Mouse (Mus musculus) megakaryocyte, embryonic 14.5 days (primary cell): ENCODE data around the gene Sez6l. TPM values are rescaled to one million over a fixed set of nuclear protein-coding genes. Genes with fewer than 3 reads are reported as not detected.
"Not testable (repeated sequence)": the region's sequence is repeated elsewhere in the genome, so short reads cannot be mapped to it uniquely, and the experiment has no call there.

Experiments
- H3K27me3 ChIP-seq: replicated peaks from 2 replicates; pipeline ENCODE3; 2012; ENCODE audit warnings: inconsistent platforms
- H3K36me3 ChIP-seq: replicated peaks from 2 replicates; pipeline ENCODE3; 2012; ENCODE audit warnings: low read length, inconsistent platforms, mixed read lengths
- H3K4me1 ChIP-seq: 2 replicates; pipeline ENCODE4 v1.6.1; 2012; ENCODE audit warnings: inconsistent platforms
- H3K4me3 ChIP-seq: replicated peaks from 2 replicates; pipeline ENCODE3; 2012; ENCODE audit warnings: moderate library complexity, mild to moderate bottlenecking, inconsistent platforms
- H3K9me3 ChIP-seq: 2 replicates; pipeline ENCODE4 v1.6.1; 2012; ENCODE audit warnings: inconsistent platforms
- FLI1 ChIP-seq: IDR thresholded peaks from 2 replicates; pipeline ENCODE4 v1.6.1; 2012; ENCODE audit warnings: low read length, inconsistent platforms, mixed read lengths
- GATA1 ChIP-seq: IDR thresholded peaks from 3 replicates; pipeline ENCODE4 v1.6.1; 2012; ENCODE audit warnings: mixed read lengths, low read length, inconsistent platforms, borderline replicate concordance
- polyA plus RNA-seq: library from polyadenylated mRNA; stranded (reverse); fragments of >175 nt; gene quantifications from 2 replicates; pipeline ENCODE4 v1.2.3, GENCODE M21; 2012; ENCODE audit warnings: low replicate concordance; ENCODE audit not compliant: insufficient read depth

The Sez6l gene
- polyA plus RNA-seq, 1 experiment = not detected

GRCm38 (mm10) chr5:112419535-112419934, 157.4 kb downstream of the Sez6l start:
- H3K36me3 ChIP-seq = no peaks in the 10 kb centered on the region
- peaks cover 10% of the 10 kb centered on the region; the same call in 1 of the 2 replicates for H3K9me3 ChIP-seq
- no peak for TF ChIP-seq GATA1
- no peak for TF ChIP-seq FLI1
- H3K4me3 ChIP-seq = no peak overlapping the region
- H3K27me3 ChIP-seq = peaks cover 74% of the 10 kb centered on the region
- H3K4me1 ChIP-seq = peaks cover 3% of the 10 kb centered on the region; the same call in 1 of the 2 replicates

- TF ChIP-seq GATA1 (no peak), FLI1 (no peak)
- H3K4me3 ChIP-seq = no peak overlapping the region
- peaks cover 23% of the 10 kb centered on the region for H3K9me3 ChIP-seq
- H3K27me3 ChIP-seq = peaks cover 67% of the 10 kb centered on the region
- peaks cover 3% of the 10 kb centered on the region; the same call in 1 of the 2 replicates for H3K4me1 ChIP-seq
- H3K36me3 ChIP-seq = no peaks in the 10 kb centered on the region
Measured at GRCm38 (mm10) chr5:112418023-112418422, 159.0 kb downstream of the Sez6l start.

- H3K9me3 ChIP-seq = peaks cover 33% of the 10 kb centered on the region
- peaks cover 66% of the 10 kb centered on the region for H3K27me3 ChIP-seq
- TF ChIP-seq FLI1 (no peak), GATA1 (no peak)
- peaks cover 7% of the 10 kb centered on the region for H3K4me1 ChIP-seq
- H3K36me3 ChIP-seq = no peaks in the 10 kb centered on the region
- H3K4me3 ChIP-seq = no peak overlapping the region
Measured at GRCm38 (mm10) chr5:112416673-112417072, 160.3 kb downstream of the Sez6l start.

- H3K27me3 ChIP-seq = peaks cover 73% of the 10 kb centered on the region
Measured at GRCm38 (mm10) chr5:112412781-112413180, 164.2 kb downstream of the Sez6l start.

GRCm38 (mm10) chr5:112411514-112412335, 165.3 kb downstream of the Sez6l start:
- H3K27me3 ChIP-seq = peaks cover 75% of the 10 kb centered on the region
- peaks cover 5% of the 10 kb centered on the region for H3K4me1 ChIP-seq
- peaks cover 25% of the 10 kb centered on the region for H3K9me3 ChIP-seq
- no peak overlapping the region for H3K4me3 ChIP-seq
- TF ChIP-seq GATA1 (no peak), FLI1 (no peak)
- no peaks in the 10 kb centered on the region for H3K36me3 ChIP-seq

More at GRCm38 (mm10) chr5:112412781-112413180, 164.2 kb downstream of the Sez6l start:
- H3K9me3 ChIP-seq = peaks cover 33% of the 10 kb centered on the region
- H3K4me3 ChIP-seq, H3K36me3 ChIP-seq, H3K4me1 ChIP-seq: not testable (repeated sequence)

GRCm38 (mm10) chr5:112411072-112411471, 165.9 kb downstream of the Sez6l start:
- Histone ChIP-seq H3K4me1 (peaks cover 7% of the 10 kb centered on the region), H3K36me3 (no peaks in the 10 kb centered on the region), H3K9me3 (peaks cover 23% of the 10 kb centered on the region), H3K4me3 (no peak overlapping the region), H3K27me3 (peaks cover 74% of the 10 kb centered on the region)
- TF ChIP-seq FLI1 = no peak
- no peak for TF ChIP-seq GATA1

GRCm38 (mm10) chr5:112409274-112409673, 167.7 kb downstream of the Sez6l start:
- H3K9me3 ChIP-seq = peaks cover 23% of the 10 kb centered on the region
- peaks cover 12% of the 10 kb centered on the region for H3K4me1 ChIP-seq
- peaks cover 84% of the 10 kb centered on the region for H3K27me3 ChIP-seq
- no peak overlapping the region for H3K4me3 ChIP-seq
- no peak for TF ChIP-seq GATA1
- TF ChIP-seq FLI1 = no peak
- H3K36me3 ChIP-seq = no peaks in the 10 kb centered on the region

- Histone ChIP-seq H3K36me3 (no peaks in the 10 kb centered on the region), H3K27me3 (peaks cover 71% of the 10 kb centered on the region), H3K4me3 (no peak overlapping the region), H3K4me1 (peaks cover 7% of the 10 kb centered on the region), H3K9me3 (peaks cover 6% of the 10 kb centered on the region)
- TF ChIP-seq FLI1 (no peak), GATA1 (no peak)
Measured at GRCm38 (mm10) chr5:112406017-112406416, 171.0 kb downstream of the Sez6l start.

GRCm38 (mm10) chr5:112402437-112402836, 174.5 kb downstream of the Sez6l start:
- peaks cover 7% of the 10 kb centered on the region for H3K4me1 ChIP-seq
- no peak overlapping the region for H3K4me3 ChIP-seq
- peaks cover 64% of the 10 kb centered on the region for H3K27me3 ChIP-seq
- TF ChIP-seq GATA1 (no peak), FLI1 (no peak)
- peaks cover 7% of the 10 kb centered on the region for H3K9me3 ChIP-seq
- no peaks in the 10 kb centered on the region for H3K36me3 ChIP-seq

- Histone ChIP-seq H3K27me3 (peaks cover 71% of the 10 kb centered on the region), H3K4me3 (no peak overlapping the region), H3K9me3 (peaks cover 15% of the 10 kb centered on the region), H3K4me1 (peaks cover 11% of the 10 kb centered on the region), H3K36me3 (no peaks in the 10 kb centered on the region)
- TF ChIP-seq GATA1 = no peak
Measured at GRCm38 (mm10) chr5:112399284-112399683, 177.7 kb downstream of the Sez6l start.

- TF ChIP-seq GATA1 (no peak), FLI1 (no peak)
- peaks cover 19% of the 10 kb centered on the region for H3K9me3 ChIP-seq
- no peak overlapping the region for H3K4me3 ChIP-seq
- H3K4me1 ChIP-seq = peaks cover 24% of the 10 kb centered on the region
- no peaks in the 10 kb centered on the region for H3K36me3 ChIP-seq
- H3K27me3 ChIP-seq = peaks cover 90% of the 10 kb centered on the region
Measured at GRCm38 (mm10) chr5:112396066-112396465, 180.9 kb downstream of the Sez6l start.
